Mouse (Mus musculus) embryonic stem cell, embryonic (primary cell): ENCODE data around the gene Lgals9.

Experiments used
- CTCF ChIA-PET, 4 experiments: fragments of 300-600 bp in 2 of 4; fragments of 350-600 bp in 2 of 4; sonication (Branson Sonifier 250); formaldehyde crosslinking; loops; one replicate each; lab custom pipeline; 2022; ENCODE audit warnings: inconsistent platforms in 2 of 4; lab: Charles Lee
- POLR2A ChIA-PET, 4 experiments: fragments of 300-600 bp in 2 of 4; fragments of 350-600 bp in 2 of 4; sonication (Branson Sonifier 250); formaldehyde crosslinking; loops; one replicate each; lab custom pipeline; 2022; ENCODE audit warnings: antibody characterized with exemption in 4 of 4, inconsistent platforms in 1 of 4; lab: Charles Lee

Lgals9 gene

DNA sequence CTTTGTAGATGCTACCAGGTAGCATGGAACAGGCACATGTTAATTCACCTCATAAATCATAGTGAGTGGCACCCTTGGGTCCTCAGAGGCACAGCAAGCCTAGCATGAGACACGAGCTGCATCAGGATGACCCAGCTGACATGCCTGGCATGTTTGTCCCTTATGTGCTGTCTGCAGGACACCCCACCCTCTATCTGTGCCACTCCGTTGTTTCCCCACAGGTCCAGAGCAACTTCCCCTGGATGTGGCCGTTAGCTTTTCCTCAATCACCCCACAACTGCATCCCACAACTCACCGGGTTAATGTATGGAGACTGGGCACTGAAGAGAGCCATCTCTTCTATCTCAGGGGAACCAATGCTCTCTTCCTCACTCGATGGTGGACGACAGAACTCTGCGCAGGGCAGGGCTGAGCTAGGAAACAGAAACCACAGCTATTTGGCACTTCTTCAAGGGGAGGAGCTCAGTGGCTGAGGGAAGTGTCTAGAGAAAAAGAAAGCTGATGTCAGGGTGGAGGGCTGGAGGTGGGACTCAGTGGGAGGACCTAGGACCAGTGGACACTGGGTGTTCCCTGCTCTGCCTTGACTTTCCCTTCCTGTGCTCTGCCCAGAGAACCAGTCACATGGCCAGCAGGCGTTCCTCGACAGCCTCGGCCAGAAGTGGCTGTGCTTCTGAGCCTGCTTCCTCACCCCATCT, at the start of gene Lgals9:
Gene Lgals9 (minus strand): TSS at position 464 of the 695 bp plus-strand sequence.
- ChIA-PET POLR2A (interaction anchor here in 2 of 4 experiments (0.7 to 2.4 kb wide), 5 partner anchors 14 to 37 kb away, joined by 3 to 12 read pairs (median 3); no protein-coding TSS in a partner anchor), CTCF (interaction anchor here in 3 of 4 experiments (0.5 to 1.2 kb wide), 5 partner anchors 17 to 655 kb away, joined by 3 to 6 read pairs (median 3); no protein-coding TSS in a partner anchor)

DNA sequence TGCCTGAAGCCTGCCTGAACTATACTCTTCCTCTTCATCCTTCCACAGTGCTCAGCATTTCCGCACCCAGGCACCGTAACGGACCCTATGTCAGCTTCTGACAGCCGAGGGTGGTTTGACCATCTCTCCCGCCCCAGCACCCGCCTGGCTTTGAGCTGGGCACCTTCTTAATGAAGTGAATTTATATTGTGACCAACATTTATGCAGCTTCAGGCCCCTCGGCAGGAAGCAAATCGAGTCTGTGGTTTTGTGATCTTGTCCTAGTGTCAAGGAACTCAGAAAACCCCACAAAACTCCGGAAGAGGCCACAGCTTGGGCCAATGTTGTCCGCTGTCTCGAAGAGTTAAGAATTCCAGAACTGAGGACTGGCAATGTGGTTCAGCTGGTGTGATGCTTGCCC, 48.9 kb upstream of the Lgals9 start:
- ChIA-PET CTCF (interaction anchor here in 1 of 4 experiments (0.7 to 1.6 kb wide), 2 partner anchors 15 to 117 kb away, joined by 3 read pairs; no protein-coding TSS in a partner anchor), POLR2A (interaction anchor here in 2 of 4 experiments (0.8 to 2.0 kb wide), 4 partner anchors 9 to 190 kb away, joined by 3 to 4 read pairs (median 3); no protein-coding TSS in a partner anchor)

DNA sequence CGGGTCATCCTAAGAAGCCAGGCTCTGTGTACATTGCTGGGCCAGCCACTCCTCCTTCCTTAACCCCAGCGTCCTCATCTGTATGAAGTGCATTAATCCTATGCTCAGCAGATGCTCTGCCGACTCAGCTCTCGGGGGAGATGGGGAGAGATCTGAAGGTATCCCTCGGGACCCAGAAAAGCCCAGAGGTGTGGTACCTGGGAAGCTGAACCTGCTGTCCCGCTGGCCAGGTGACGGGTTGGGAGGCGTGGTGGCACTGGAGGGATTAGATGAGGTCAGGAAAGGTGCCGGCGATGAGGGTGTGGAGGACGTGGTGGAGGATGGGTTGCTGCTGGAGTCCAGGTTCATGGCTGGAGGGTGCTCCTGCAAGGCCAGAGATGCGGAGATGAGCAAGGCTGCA, 48.3 kb upstream of the Lgals9 start:
- POLR2A ChIA-PET = interaction anchor here in 2 of 4 experiments (1.0 to 2.0 kb wide), 3 partner anchors 8 to 191 kb away, joined by 3 to 4 read pairs (median 3); no protein-coding TSS in a partner anchor
- CTCF ChIA-PET = interaction anchor here in 1 of 4 experiments (0.7 to 1.6 kb wide), 3 partner anchors 11 to 118 kb away, joined by 3 read pairs; no protein-coding TSS in a partner anchor

DNA sequence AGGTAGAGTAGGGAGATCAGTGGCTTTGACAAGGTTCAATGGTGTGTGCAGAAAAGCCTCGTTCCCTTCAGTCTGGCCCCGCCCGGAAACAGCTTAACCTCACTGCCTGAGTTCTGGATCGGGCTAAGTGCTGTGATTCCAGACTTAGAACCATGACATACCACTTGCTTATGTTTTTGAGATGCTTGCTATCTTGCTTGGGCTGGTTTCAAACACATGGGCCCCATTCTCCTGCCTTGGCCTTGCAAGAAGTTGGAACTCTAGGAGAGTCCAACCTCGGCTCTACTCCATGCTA, 46.7 kb upstream of the Lgals9 start:
- ChIA-PET POLR2A (interaction anchor here in 2 of 4 experiments (0.8 to 2.1 kb wide), 9 partner anchors 9 to 182 kb away, joined by 3 to 6 read pairs (median 5); no protein-coding TSS in a partner anchor), CTCF (interaction anchor here (0.5 to 5.0 kb wide), 25 partner anchors 11 to 311 kb away, joined by 3 to 58 read pairs (median 4); partner anchors contain the start of gene Gm9964 (in 1 of the 4))

DNA sequence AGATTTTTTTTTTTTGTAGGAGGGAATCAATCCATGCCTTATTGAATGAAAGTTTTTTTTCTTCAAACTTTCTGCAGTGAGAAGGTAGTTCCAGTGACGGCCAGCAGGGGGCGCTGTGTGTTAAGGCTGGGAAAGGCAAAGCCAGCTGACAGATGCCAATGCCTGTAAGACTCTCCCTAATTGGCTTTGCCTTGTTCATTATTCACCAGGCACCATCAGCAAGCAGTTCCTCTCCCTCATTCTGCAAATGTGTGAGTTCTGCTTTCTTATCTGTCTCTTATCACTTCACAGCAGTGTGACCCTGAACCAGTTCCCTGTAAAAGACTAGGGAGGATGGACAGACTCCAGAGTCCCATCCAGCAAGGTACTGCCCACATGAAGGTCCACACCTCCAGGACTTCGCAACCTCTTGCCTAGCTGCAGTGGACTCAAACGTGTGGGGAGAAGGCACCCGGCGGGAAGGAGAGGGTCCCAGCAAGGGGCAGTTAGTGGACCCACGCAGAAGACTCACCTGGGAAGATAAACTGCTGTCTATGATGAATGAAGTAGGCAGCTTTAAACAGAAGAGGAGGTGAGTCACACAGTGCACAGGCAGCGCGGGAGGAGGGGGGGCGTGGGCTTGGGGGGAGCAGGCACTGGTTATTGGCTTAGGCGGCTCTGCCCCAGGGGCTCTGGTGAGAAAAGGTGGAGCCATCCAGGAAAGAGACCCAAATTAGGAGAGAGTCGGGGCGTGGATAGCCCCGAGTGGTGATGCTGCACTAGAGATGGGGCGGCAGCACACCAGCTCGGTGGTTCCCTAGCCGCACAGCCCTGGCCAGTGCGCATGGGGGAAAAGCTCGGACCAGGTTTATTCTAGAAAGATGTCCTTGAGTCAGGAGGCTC, 46.1 kb upstream of the Lgals9 start:
- ChIA-PET CTCF (interaction anchor here (0.5 to 5.0 kb wide), 77 partner anchors 8 to 1488 kb away, joined by 3 to 58 read pairs (median 4); partner anchors contain the start of gene Gm9964 (in 1 of the 4)), POLR2A (interaction anchor here (0.5 to 2.1 kb wide), 19 partner anchors 9 to 966 kb away, joined by 3 to 6 read pairs (median 4); partner anchors contain the start of gene Nf1 (in 1 of the 4))

DNA sequence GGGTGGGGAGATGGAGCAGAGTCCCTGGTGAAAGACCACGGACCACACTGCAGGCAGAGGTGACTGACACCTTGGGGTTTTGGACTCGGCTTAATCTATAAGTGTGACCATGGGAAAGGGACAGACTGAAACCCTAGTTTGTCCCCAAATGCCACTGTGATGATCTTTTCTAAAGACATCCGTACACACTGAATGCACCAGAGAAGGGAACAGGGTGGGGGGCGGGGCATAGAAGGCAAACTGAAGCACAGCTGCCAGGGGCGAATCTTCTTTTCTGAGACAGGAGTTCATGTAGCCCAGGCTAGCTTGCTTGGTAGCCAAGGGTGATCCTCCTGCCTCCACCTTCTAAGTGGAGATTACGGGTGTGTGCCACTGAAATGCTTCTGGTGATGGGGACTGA, 39.0 kb upstream of the Lgals9 start:
- CTCF ChIA-PET = interaction anchor here in 2 of 4 experiments (0.6 to 0.7 kb wide), 2 partner anchors 66 to 1926 kb away, joined by 3 read pairs; no protein-coding TSS in a partner anchor
- POLR2A ChIA-PET = interaction anchor here in 1 of 4 experiments (0.9 to 1.0 kb wide), 2 partner anchors 21 to 52 kb away, joined by 3 to 4 read pairs; no protein-coding TSS in a partner anchor

DNA sequence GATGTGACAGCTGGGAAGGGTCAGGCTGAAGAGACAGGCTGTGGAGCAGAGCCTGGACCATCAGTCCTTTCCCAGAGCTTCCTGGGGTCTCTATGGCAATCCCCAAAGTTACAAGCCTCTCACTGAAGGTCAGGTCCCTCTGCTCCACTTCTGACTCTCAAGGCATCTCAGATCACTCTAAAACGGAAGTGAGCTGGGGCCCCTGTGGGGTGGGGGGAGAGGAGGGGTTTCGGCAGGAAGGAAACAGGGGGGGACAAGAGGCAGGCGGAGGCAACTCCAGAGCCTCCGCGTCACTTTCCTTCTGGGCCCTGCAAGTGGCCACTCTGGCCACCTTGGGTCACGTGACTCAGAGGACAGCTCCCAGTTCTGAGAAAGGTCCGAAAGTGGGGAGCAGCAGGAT, 38.6 kb upstream of the Lgals9 start:
- POLR2A ChIA-PET = interaction anchor here in 1 of 4 experiments (1.0 kb wide), 1 partner anchor 21 kb away, joined by 4 read pairs; no protein-coding TSS in a partner anchor

DNA sequence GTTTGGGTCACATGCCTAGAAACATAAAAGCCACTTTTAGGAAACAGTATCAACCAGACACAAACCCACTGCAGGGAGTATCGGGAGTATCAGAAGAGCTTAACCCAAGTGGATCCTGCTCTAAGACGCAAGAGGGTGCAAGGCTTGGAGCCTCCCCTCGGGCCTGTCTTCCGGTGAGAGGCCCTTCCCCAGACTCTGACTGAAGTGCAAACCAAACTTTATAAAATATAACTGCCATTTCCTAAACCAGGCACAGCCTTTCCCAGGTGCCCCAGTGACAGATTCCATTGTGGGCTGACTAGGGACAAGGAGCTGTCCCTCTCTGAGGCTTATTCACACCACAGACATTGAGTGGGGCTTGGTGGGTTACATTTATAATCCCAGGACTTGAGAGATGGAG, 38.1 kb upstream of the Lgals9 start:
- POLR2A ChIA-PET = interaction anchor here in 2 of 4 experiments (0.5 to 1.0 kb wide), 2 partner anchors 20 to 204 kb away, joined by 3 to 4 read pairs; no protein-coding TSS in a partner anchor
- CTCF ChIA-PET = interaction anchor here in 3 of 4 experiments (0.5 to 6.4 kb wide), 4 partner anchors 6 to 202 kb away, joined by 3 to 58 read pairs (median 3); no protein-coding TSS in a partner anchor

More for the DNA sequence above, 38.6 kb upstream of the Lgals9 start:
- CTCF ChIA-PET = interaction anchor here in 3 of 4 experiments (0.6 to 1.2 kb wide), 3 partner anchors 56 to 201 kb away, joined by 3 read pairs; no protein-coding TSS in a partner anchor

DNA sequence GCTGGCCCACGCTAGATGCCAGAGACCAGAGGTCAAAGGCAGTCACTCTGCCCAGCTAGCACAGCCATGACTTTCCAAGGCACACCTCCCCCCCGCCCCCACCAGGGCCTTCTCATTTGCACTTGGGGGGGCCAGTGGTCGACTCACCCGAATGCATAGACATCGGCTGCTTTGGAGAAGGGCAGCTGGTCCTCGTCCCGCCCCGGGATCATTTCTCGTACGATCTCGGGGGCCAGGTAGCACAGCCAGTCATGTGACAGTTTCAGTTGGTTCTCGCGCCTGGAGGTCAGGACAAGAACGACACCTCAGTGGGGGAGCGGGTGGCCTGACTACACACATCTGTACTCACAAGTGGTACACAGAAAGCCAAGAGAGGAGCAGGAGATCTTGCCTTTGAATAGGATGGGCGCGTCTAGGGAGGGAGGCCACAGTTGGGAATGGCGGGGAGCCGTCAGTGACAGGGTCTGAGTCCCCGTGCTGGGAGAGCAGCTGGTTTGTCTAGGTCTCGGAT, 35.8 kb upstream of the Lgals9 start:
- ChIA-PET CTCF (interaction anchor here (0.5 to 6.4 kb wide), 20 partner anchors 9 to 287 kb away, joined by 3 to 58 read pairs (median 7); partner anchors contain the start of gene Gm9964 (in 1 of the 4)), POLR2A (interaction anchor here (0.6 to 9.0 kb wide), 21 partner anchors 8 to 331 kb away, joined by 3 to 110 read pairs (median 3); partner anchors contain the start of genes Lgals9 (in 2 of the 4) and Nf1 (in 1 of the 4))

DNA sequence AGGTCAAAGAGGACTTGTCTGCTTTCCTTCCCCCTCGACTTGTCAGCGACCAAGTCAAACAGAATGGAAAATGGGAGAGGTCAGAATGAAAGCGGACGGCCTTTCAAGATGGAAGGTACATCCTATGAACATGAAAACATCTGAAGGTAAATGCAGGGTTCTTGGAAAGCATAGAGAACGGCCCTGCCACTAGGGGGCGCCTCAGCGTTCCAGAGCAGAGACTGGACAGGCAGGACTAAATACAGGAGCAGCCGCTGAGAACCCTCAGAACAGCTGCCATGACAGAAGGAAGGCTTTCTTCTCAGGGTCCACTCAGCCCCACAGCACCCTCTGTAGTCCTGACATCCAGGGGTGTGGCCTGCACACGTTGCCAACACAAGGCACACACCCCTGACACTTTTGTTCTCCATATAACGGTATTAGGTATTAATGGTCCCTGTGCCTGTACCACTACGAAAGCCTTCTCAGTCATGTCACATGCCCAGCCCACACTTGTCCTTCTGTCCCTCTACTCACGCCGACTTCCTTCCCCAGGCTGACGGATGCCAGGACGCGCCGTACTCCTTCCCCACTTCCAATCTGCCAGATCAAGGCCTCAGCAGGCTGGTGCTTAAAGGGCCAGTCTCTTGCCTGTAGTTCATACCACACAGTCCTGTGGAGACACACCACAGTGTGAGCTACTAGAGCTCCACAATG, 35.2 kb upstream of the Lgals9 start:
- ChIA-PET CTCF (interaction anchor here (0.5 to 6.4 kb wide), 39 partner anchors 9 to 378 kb away, joined by 3 to 58 read pairs (median 5); partner anchors contain the start of genes Gm9964 (in 1 of the 4), Lgals9 (in 1 of the 4) and Nf1 (in 1 of the 4)), POLR2A (interaction anchor here in 3 of 4 experiments (0.6 to 9.0 kb wide), 19 partner anchors 17 to 331 kb away, joined by 3 to 110 read pairs (median 3); partner anchors contain the start of genes Lgals9 (in 1 of the 3) and Nf1 (in 1 of the 3))

DNA sequence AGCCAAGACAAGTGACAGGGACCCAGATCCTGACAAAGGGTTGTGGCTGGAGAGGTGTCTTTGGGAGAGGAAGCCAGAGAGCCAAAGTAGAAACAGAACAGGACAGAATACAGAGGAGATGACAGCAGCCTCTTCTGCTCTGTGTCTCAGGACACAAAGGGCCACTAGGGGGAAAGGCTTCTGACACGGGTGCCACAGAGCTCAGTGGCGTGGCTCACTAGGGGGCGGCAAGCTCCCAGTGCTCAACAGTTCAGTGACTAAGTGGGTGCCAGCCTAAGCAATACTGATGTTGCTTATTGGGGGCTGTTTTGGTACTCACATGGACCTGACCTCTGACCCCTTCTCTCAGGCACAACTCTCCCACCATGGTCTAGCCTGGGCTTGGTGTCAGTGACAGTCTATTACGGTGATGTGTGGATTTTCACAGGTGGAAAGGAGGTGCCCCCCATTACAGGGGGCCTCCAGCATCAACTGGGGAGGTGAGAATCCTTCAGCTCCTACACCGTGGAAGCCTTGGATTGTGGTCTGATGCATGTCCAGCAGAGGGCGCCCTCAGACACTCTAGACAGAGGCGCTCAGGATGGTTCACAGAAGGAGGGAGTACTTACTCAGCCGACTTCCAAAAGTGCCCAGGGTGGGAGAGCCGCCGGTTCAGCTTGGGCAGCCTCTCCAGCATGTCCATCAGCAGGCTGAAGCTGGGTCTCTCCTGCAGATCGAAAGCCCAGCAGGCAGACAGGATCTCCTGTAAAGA, 34.4 kb upstream of the Lgals9 start:
- POLR2A ChIA-PET = interaction anchor here in 3 of 4 experiments (0.6 to 9.0 kb wide), 11 partner anchors 11 to 205 kb away, joined by 3 to 110 read pairs (median 4); no protein-coding TSS in a partner anchor
- CTCF ChIA-PET = interaction anchor here (0.5 to 6.4 kb wide), 63 partner anchors 9 to 685 kb away, joined by 3 to 58 read pairs (median 4); partner anchors contain the start of genes Gm9964 (in 3 of the 4), Lgals9 (in 1 of the 4) and Nf1 (in 1 of the 4)

DNA sequence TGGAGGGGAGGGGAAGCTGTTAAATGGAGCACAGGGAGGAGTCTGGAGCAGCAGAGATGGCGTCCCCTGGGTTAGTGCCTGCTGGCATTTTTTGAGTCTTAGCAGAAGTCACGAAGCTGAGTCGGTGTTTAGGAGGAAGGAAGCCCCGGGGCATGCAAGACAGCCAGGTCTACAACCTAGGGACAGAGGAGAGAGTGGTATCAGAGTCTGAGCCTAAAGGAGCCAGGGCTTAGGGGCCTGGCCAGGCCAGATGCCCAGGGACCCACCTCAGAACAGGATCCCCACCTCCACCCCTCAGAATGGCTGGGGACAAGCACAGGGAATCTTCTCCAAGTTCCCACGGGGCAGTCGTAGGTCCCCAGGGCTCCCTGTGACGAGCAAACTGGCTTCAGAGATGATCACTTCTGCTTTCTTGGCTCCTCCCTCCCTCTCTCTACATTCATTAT, 32.4 kb upstream of the Lgals9 start:
- ChIA-PET CTCF (interaction anchor here in 2 of 4 experiments (0.7 to 6.4 kb wide), 5 partner anchors 12 to 207 kb away, joined by 3 to 58 read pairs (median 4); no protein-coding TSS in a partner anchor), POLR2A (interaction anchor here in 3 of 4 experiments (0.6 to 9.0 kb wide), 8 partner anchors 9 to 136 kb away, joined by 3 to 110 read pairs (median 4); no protein-coding TSS in a partner anchor)

DNA sequence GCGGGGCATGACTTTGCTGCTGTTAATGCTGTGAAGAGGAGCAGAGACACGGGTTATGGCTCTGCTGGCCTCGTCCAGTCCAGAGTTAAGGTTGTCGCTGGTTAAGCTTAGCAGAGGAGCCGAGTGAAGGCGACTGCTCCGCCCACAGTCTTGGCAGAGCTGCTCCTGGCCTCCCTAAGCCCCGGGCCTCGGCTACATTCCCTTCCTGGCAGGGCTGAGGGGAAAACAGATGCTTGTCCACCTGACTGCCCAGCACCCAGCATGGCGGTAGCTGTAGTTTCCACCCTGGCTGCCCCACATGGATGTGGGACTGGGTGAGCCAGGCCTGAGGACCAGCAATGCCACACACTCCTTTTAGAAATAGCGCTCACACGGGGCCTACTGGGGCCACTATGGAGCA, 31.5 kb upstream of the Lgals9 start:
- ChIA-PET POLR2A (interaction anchor here in 3 of 4 experiments (0.6 to 9.0 kb wide), 11 partner anchors 10 to 1270 kb away, joined by 3 to 110 read pairs (median 4); no protein-coding TSS in a partner anchor), CTCF (interaction anchor here in 2 of 4 experiments (1.0 to 6.4 kb wide), 7 partner anchors 13 to 208 kb away, joined by 3 to 58 read pairs (median 5); no protein-coding TSS in a partner anchor)

DNA sequence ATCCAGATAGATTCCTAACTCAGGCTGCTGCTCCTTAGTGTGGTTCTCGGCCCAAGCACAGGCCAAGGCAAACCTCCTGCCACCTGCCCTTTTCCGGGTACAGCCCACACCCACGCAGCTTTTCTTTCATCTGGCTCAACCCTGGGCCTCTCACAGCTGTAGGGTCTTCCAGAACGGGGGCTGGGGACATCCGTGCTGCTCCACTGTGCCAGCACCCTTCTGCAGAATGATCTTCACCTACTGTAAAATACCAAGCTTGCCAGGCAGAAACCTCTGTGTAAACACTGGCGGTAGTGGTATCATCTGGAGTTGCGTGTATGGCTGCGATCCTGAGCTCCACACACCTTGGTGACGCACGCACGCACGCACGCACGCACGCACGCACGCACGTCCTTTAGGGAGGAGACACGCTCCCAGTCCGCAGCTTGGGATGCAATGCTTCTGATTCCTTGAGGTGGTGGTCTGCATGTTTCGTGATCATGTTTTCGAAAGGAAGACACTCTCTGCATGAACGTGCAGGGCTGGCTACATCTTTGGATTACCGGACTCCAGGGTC, 31.0 kb upstream of the Lgals9 start:
- ChIA-PET POLR2A (interaction anchor here in 3 of 4 experiments (0.6 to 9.0 kb wide), 11 partner anchors 10 to 1269 kb away, joined by 3 to 110 read pairs (median 4); no protein-coding TSS in a partner anchor), CTCF (interaction anchor here in 3 of 4 experiments (0.6 to 4.4 kb wide), 9 partner anchors 13 to 224 kb away, joined by 3 to 13 read pairs (median 5); no protein-coding TSS in a partner anchor)
